Mouse (Mus musculus) lung, adult 2 months (tissue): ENCODE results near the gene Smurf2.

Source experiments
- CTCF ChIP-seq: fragments of 200-500 bp; IDR thresholded peaks from 2 replicates; pipeline ENCODE4 v1.5.1; 2011; ENCODE audit warnings: mild to moderate bottlenecking, low read length, control low read depth; ENCODE audit not compliant: insufficient read depth
- POLR2A ChIP-seq: fragments of 200-500 bp; IDR thresholded peaks from 2 replicates; pipeline ENCODE4 v1.6.1; 2011; ENCODE audit warnings: low read depth, mild to moderate bottlenecking, control low read depth, low read length, borderline replicate concordance; ENCODE audit errors: extremely low read depth

- TF ChIP-seq CTCF (no peak), POLR2A (no peak)
These were observed 78.5 kb downstream of the Smurf2 start for GRCm38 (mm10) chr11:106842002-106842401.
